In the genomic region with DNA sequence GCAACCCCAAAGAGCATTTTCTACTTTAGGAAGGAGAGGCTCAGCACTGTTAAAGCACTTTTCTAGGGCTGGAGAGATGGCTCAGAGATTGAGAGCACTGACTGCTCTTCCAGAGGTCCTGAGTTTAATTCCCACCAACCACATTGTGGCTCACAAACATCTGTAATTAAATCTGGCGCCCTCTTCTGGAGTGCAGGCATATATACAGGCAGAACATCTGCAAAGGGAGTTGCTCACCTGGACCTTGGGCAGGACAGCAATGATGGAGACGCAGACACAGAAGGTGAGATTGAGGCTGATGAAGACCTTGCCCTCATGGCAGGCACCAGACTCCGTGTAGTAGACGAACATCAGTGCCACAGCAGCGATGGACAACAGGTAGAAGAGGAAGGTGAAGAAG, we compare ENCODE assay signal across 21 mouse cellular contexts. TPM values are rescaled to one million over a fixed set of nuclear protein-coding genes. Genes with fewer than 3 reads are reported as not detected.
DNase-seq lines count a peak whose midpoint lies in the region; ATAC-seq and TF ChIP-seq lines count a peak whose summit lies in the region.
"Had no signal": no experiment of that assay in that cellular context is flagged by ENCODE, and none has a peak within 500 bp of the region (broad histone marks: within the 10 kb centered on the region; RNA-seq: fewer than 3 reads in every experiment).

No protein-coding gene starts in this region.

- no peak overlapping the region for H3K4me3 ChIP-seq in gastrocnemius, adult 2 months
- no peak overlapping the region for H3K4me3 ChIP-seq in left cerebral cortex, adult 2 months
- H3K4me3 ChIP-seq: embryonic facial prominence, embryonic 15.5 days; heart, embryonic 12.5 days; hindbrain, embryonic 12.5 days had no signal

- DNase-seq in gastrocnemius, adult 2 months = no peak
- DNase-seq in gastrocnemius, adult 8-10 months (ENCODE audit: low spot score in 2 of 2) = no peak
- no peak for DNase-seq in left cerebral cortex, adult 2 months (ENCODE audit: extremely low spot score in 1 of 2, low spot score in 2 of 2)
- no peak for DNase-seq in left cerebral cortex, postnatal 4 days
- DNase-seq in A20 (ENCODE audit: low read depth, low spot score) (peak; percentile 49), ZHBTc4 (ENCODE audit: low read depth, low spot score) (peak; percentile 70)
- no peak for DNase-seq in retina, embryonic 14.5 days (ENCODE audit: low spot score)
- DNase-seq: adrenal gland, postnatal 10 days; gastrocnemius, postnatal 10 days had no signal

- intact Hi-C loops in gastrocnemius, adult 2 months (cut with DNase I) = no loop called here
- intact Hi-C loops in left cerebral cortex, adult 2 months (cut with DNase I) = no loop called here
- intact Hi-C loops in left cerebral cortex, postnatal 4 days (cut with DNase I) = no loop called here

- H3K27ac ChIP-seq in gastrocnemius, adult 2 months = no peak overlapping the region
- no peak overlapping the region for H3K27ac ChIP-seq in left cerebral cortex, adult 2 months
- H3K27ac ChIP-seq: embryonic facial prominence, embryonic 15.5 days; hindbrain, embryonic 12.5 days had no signal

- TF ChIP-seq CTCF in gastrocnemius, adult 2 months (IDR thresholded peaks at IDR 0.05) = peak; percentile 49
- TF ChIP-seq CTCF in left cerebral cortex, adult 2 months (IDR thresholded peaks at IDR 0.05) = peak; percentile 51

- no peak for ATAC-seq in inflammation-experienced regulatory T-cells, adult 6 months
- ATAC-seq: forebrain, embryonic 14.5 days had no signal

RNA-seq across cellular contexts. Expression of gene Serinc2, which starts 18.6 kb away (rescaled TPM):
- 10 to 100 TPM; 48.0 to 70.7 TPM for total RNA-seq in gastrocnemius, adult 2 months (2021)
- total RNA-seq in gastrocnemius, adult 8-10 months (2022) = 100 to 1,000 TPM in 1 of 4 experiments, 10 to 100 TPM in 3; 73.1 to 119 (median 84.5) TPM
- 10 to 100 TPM in 1 of 2 experiments, 1 to 10 TPM in 1; 6.5 to 11.9 TPM for total RNA-seq in left cerebral cortex, adult 2 months (2021)
- total RNA-seq in left cerebral cortex, postnatal 4 days (2021) = 1 to 10 TPM; 8.5 to 9.2 TPM
- under 1 TPM in 2 of 3 experiments, not detected in 1; 0.39 to 0.75 TPM for polyA plus RNA-seq in inflammation-experienced regulatory T-cells, adult 6 months (2017; shearing (Covaris generic))
- total RNA-seq: neutrophil, adult 5-6 weeks had no signal

RNA-seq across cellular contexts. Expression of gene Gm853, which starts 38.2 kb away (rescaled TPM):
- not detected for total RNA-seq in gastrocnemius, adult 2 months (2021)
- not detected for total RNA-seq in gastrocnemius, adult 8-10 months (2022)
- total RNA-seq in left cerebral cortex, adult 2 months (2021) = not detected
- not detected for total RNA-seq in left cerebral cortex, postnatal 4 days (2021)
- not detected for polyA plus RNA-seq in inflammation-experienced regulatory T-cells, adult 6 months (2017; shearing (Covaris generic))
- total RNA-seq: adrenal gland, postnatal 10 days; gastrocnemius, postnatal 10 days; layer of hippocampus, postnatal 10 days; left cerebral cortex, postnatal 36 days; megakaryocyte, adult 5-6 weeks; neutrophil, adult 5-6 weeks had no signal
- polyA plus RNA-seq: embryonic facial prominence, embryonic 15.5 days; heart, embryonic 12.5 days; kidney, embryonic 14.5 days; liver, embryonic 16.5 days had no signal

RNA-seq across cellular contexts. Expression of gene Fabp3, which starts 48.0 kb away (rescaled TPM):
- 1,000 to 10,000 TPM in 1 of 2 experiments, 100 to 1,000 TPM in 1; 551 to 1,329 TPM for total RNA-seq in gastrocnemius, adult 2 months (2021)
- 1,000 to 10,000 TPM in 1 of 4 experiments, 100 to 1,000 TPM in 3; 564 to 1,027 (median 619) TPM for total RNA-seq in gastrocnemius, adult 8-10 months (2022)
- 100 to 1,000 TPM; 124 to 126 TPM for total RNA-seq in left cerebral cortex, adult 2 months (2021)
- 100 to 1,000 TPM; 192 to 199 TPM for total RNA-seq in left cerebral cortex, postnatal 4 days (2021)
- 1 to 10 TPM in 1 of 3 experiments, not detected in 2; 1.6 TPM for polyA plus RNA-seq in inflammation-experienced regulatory T-cells, adult 6 months (2017; shearing (Covaris generic))
- total RNA-seq: neutrophil, adult 5-6 weeks had no signal

RNA-seq across cellular contexts. Expression of gene Gm10570, which starts 48.1 kb away (rescaled TPM):
- total RNA-seq in gastrocnemius, adult 2 months (2021) = under 1 TPM in 1 of 2 experiments, not detected in 1; 0.54 TPM
- under 1 TPM in 1 of 4 experiments, not detected in 3; 0.92 TPM for total RNA-seq in gastrocnemius, adult 8-10 months (2022)
- total RNA-seq in left cerebral cortex, adult 2 months (2021) = 1 to 10 TPM; 1.0 to 2.3 TPM
- total RNA-seq in left cerebral cortex, postnatal 4 days (2021) = 1 to 10 TPM; 1.0 to 1.7 TPM
- not detected for polyA plus RNA-seq in inflammation-experienced regulatory T-cells, adult 6 months (2017; shearing (Covaris generic))
- total RNA-seq: gastrocnemius, postnatal 10 days; layer of hippocampus, postnatal 10 days; megakaryocyte, adult 5-6 weeks; neutrophil, adult 5-6 weeks had no signal
- polyA plus RNA-seq: kidney, embryonic 14.5 days; liver, embryonic 16.5 days; thymus, postnatal 0 days had no signal

Comparison
In these comparisons a context has a peak if more than half of its experiments do, and no peak if none do; other contexts are left out.
1. DNase-seq: peak in A20 (single experiment) and ZHBTc4 (single experiment); none in gastrocnemius, adult 2 months (single experiment), gastrocnemius, adult 8-10 months (0 of 2), left cerebral cortex, adult 2 months (0 of 2), left cerebral cortex, postnatal 4 days (single experiment) and retina, embryonic 14.5 days (single experiment).